Mouse (Mus musculus) urinary bladder, postnatal 4 days (tissue): ENCODE measurements around the gene Ap5b1.
A peak's percentile ranks its signal among the peaks of the same experiment; 100 is the strongest.

Experiments
- DNase-seq, 2 experiments: peaks; one replicate each; pipeline ENCODE4 v3.0.0; 2021 to 2022; ENCODE audit warnings: low spot score in 2 of 2

Gene Ap5b1

GRCm38 (mm10) chr19:5567180-5567533 is 668 bp upstream of the Ap5b1 start:
- DNase-seq: no peak

- peak; percentile 71 to 84 for DNase-seq
Observed at GRCm38 (mm10) chr19:5568470-5569140, 780 bp downstream of the Ap5b1 start.

GRCm38 (mm10) chr19:5569521-5569920 is 1.7 kb downstream of the Ap5b1 start:
- DNase-seq: no peak

- DNase-seq: no peak
Observed at GRCm38 (mm10) chr19:5570353-5571246, 2.8 kb downstream of the Ap5b1 start.

- DNase-seq: no peak
Observed at GRCm38 (mm10) chr19:5571831-5572230, 4.0 kb downstream of the Ap5b1 start.

GRCm38 (mm10) chr19:5572331-5573125 is 4.7 kb downstream of the Ap5b1 start:
- no peak for DNase-seq

- DNase-seq: no peak
Observed at GRCm38 (mm10) chr19:5575336-5575735, 7.5 kb downstream of the Ap5b1 start.

- no peak for DNase-seq
Observed at GRCm38 (mm10) chr19:5579971-5580370, 12.1 kb downstream of the Ap5b1 start.

- no peak for DNase-seq
Observed at GRCm38 (mm10) chr19:5580776-5581175, 13.0 kb downstream of the Ap5b1 start.

- DNase-seq: no peak
Observed at GRCm38 (mm10) chr19:5581995-5582394, 14.2 kb downstream of the Ap5b1 start.

GRCm38 (mm10) chr19:5589159-5589558 is 21.3 kb downstream of the Ap5b1 start:
- DNase-seq: no peak

GRCm38 (mm10) chr19:5591888-5592287 is 24.1 kb downstream of the Ap5b1 start:
- DNase-seq: no peak

- DNase-seq: no peak
Observed at GRCm38 (mm10) chr19:5599224-5599623, 31.4 kb downstream of the Ap5b1 start.

- peak; percentile 54 to 66 for DNase-seq
Observed at GRCm38 (mm10) chr19:5601752-5602541, 34.1 kb downstream of the Ap5b1 start, which contains the start of gene Rnaseh2c. Gene Rnaseh2c (plus strand): TSS chr19:5601873.

- no peak for DNase-seq
Observed at GRCm38 (mm10) chr19:5603664-5604063, 35.8 kb downstream of the Ap5b1 start.

- DNase-seq: no peak
Observed at GRCm38 (mm10) chr19:5605126-5605525, 37.3 kb downstream of the Ap5b1 start.

GRCm38 (mm10) chr19:5606196-5606595 is 38.4 kb downstream of the Ap5b1 start:
- no peak for DNase-seq

GRCm38 (mm10) chr19:5607705-5608410 is 40.0 kb downstream of the Ap5b1 start:
- no peak for DNase-seq

- DNase-seq: no peak
Observed at GRCm38 (mm10) chr19:5608707-5609106, 40.9 kb downstream of the Ap5b1 start.

- no peak for DNase-seq
Observed at GRCm38 (mm10) chr19:5609171-5609546, 41.3 kb downstream of the Ap5b1 start.
